Mouse (Mus musculus) lung, postnatal 0 days (tissue): Measurements from ENCODE around the gene Gm5269.

Experiments
- CTCF ChIP-seq: IDR thresholded peaks from 2 replicates; pipeline ENCODE4 v1.5.1; 2016; ENCODE audit warnings: antibody characterized with exemption, mild to moderate bottlenecking
- EP300 ChIP-seq: IDR thresholded peaks from 2 replicates; pipeline ENCODE4 v1.6.1; 2016; ENCODE audit warnings: antibody characterized with exemption, mild to moderate bottlenecking, control low read depth

DNA sequence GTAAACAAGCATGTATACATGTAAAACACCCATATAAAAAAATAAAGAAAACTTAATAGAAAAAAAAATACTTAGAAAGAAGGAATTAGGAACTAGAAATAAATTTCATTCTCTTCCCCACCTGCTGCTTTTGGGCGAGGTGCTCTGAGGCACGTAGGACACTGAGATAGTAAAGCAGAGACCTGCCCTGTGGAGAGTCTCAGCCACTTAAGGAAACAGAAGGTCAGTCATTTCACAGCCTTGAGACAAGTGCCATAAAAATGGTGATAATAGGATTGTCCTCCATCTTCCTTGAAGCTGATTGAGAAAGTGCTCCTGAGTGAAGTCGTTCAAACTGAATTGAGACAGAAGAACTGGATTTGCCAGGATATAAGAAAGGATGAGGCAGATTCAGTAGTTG is 12.6 kb downstream of the Gm5269 start:
- TF ChIP-seq CTCF = no peak
- no peak for TF ChIP-seq EP300
